Comparison of ENCODE assay signal across 16 mouse cellular contexts in the genomic region with DNA sequence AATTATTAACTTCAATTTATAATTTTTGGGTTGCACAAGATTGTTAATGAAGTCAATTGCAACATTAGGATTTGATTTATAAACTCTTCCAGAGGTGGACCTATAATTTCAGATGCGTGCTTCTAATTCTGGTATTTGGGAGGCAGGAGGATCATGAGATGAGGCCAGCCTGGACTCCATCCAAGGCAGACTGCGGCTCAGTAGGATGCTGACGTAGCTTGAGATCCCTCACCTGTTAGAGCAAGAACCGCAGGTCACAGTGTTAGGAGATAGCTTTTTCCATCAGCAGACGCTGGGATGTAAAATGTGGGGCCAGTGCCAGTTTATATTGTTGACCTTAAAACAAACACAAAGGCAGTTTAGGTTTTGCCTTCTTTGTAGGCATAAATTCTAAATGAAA. TPM values are rescaled to one million over a fixed set of nuclear protein-coding genes. Genes with fewer than 3 reads are reported as not detected.
"Had no signal": no experiment of that assay in that cellular context is flagged by ENCODE, and none has a peak within 500 bp of the region (broad histone marks: within the 10 kb centered on the region; RNA-seq: fewer than 3 reads in every experiment).

No protein-coding gene starts in this region.

- DNase-seq: kidney, postnatal 14 days; kidney, postnatal 4 days; liver; lung, adult 18-20 months; lung, postnatal 10 days; lung, postnatal 36 days; retina, postnatal 1 day; thymus, adult 18-20 months; thymus, postnatal 36 days had no signal

- ATAC-seq: liver, embryonic 12.5 days; midbrain, embryonic 13.5 days; midbrain, embryonic 16.5 days had no signal

RNA-seq across cellular contexts. Expression of a gene that starts 56.0 kb away (rescaled TPM):
- total RNA-seq: layer of hippocampus, adult 18-20 months; layer of hippocampus, postnatal 25 days; left cerebral cortex, adult 18-20 months; left cerebral cortex, postnatal 25 days had no signal
